Mouse (Mus musculus) kidney, postnatal 36 days (tissue): ENCODE measurements around the gene Mettl7a3.
"Not testable (repeated sequence)": the region's sequence is repeated elsewhere in the genome, so short reads cannot be mapped to it uniquely, and the experiment has no call there.

ENCODE experiments used
- DNase-seq, 2 experiments: peaks; one replicate each; pipeline ENCODE4 v3.0.0; 2021 to 2022; ENCODE audit warnings: mixed read lengths in 2 of 2

The Mettl7a3 gene

DNA sequence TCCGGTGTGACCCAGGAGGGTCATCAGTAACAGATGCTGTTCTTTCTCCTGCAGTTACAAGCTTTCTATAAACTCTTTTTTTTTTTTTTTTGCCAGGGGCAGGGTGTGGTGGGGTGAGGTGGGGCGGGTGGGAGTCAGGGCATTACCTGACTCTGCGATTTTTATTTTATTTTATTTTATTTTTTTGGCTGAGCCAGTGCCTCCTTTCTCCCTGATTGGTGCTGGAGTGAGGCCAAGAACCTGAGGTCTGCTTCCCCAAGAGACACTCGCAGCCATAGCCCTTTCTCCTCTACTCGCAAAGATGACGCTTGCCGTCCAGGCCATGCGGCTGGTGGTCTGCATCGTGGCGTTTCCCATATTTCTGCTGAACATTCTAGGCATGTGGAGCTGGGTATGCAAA is at the start of gene Mettl7a3:
Gene Mettl7a3 (plus strand): TSS at position 301 of the 400 bp plus-strand sequence.
- DNase-seq, result no peak

DNA sequence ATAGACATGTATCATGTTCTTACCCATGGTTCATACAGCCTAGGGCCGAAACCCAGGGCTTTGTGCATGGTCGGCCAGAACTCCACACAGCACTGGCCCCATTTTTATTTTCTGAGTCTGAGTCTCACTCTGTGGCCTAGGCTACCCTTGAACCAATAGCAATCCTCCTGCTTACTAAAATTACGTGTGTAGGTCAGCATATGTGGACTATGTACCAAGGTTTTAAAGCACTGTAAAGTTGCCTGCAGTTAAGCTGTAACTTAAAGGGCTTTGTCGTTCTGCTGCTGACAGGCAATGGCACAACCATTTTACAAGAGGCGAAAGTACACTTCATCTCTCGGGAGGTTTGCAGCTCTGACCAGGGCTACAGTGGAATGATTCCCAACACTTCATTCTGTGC is 45.7 kb upstream of the Mettl7a3 start:
- no peak for DNase-seq

DNA sequence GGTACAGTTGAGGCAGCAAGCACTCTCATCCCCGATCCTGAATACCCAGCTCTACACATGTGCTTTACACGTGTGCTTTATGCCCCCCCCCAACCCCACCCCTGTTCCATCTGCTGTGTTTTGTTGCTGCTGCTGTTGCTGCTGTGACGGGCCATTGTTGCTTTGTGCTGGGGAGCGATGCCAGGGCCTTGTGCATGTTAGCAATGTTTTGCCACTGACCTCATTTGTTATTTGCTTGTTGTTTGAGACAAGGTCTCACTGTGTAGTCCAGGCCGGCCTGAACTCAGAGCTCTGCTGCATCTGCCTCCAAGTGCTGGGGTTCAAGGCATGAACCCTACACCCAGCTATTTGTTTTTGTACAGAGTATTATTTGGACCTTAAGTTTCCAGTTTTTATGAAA is 43.9 kb upstream of the Mettl7a3 start:
- DNase-seq, result no peak

DNA sequence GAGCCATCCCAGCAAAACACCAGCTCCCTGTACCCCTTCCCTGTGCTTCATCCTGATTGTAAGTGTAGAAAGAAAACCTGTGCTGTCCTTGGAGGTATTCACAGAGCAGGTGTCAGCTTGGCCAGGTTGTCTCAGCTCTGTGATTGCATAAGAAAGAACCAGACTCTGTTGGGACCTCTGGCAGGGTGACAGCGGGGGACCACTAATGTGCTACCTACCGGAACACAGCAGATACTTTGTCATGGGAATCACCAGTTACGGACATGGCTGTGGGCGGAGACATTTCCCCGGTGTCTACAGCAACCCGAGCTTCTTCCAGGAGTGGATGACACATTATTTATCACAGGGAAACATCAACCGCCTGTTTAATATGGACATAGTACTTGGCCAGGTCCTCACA is 42.4 kb upstream of the Mettl7a3 start:
- no peak for DNase-seq

DNA sequence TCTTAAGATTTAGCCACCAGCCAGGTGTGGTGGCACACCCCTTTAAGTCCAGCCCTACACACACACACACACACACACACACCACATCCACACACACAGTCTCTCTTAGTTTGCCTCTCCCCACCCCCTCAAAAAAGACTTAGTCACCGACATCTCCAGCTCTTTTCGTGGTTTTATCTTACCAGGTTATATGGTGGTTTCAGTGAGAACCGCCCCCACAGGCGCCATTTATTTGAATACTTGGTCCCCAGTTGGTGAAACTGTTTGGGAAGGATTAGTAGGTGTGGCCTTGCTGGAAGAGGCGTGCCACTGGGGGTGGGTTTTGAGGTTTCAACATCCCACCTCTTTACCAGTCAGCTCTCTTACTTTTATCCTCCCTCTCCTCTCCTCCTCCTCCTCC is 36.9 kb upstream of the Mettl7a3 start:
- no peak for DNase-seq

GRCm38 (mm10) chr15:100300499-100300898 is 34.2 kb upstream of the Mettl7a3 start:
- DNase-seq, result no peak

GRCm38 (mm10) chr15:100301556-100301955 is 33.2 kb upstream of the Mettl7a3 start:
- DNase-seq, result peak; percentile 44 to 54

DNA sequence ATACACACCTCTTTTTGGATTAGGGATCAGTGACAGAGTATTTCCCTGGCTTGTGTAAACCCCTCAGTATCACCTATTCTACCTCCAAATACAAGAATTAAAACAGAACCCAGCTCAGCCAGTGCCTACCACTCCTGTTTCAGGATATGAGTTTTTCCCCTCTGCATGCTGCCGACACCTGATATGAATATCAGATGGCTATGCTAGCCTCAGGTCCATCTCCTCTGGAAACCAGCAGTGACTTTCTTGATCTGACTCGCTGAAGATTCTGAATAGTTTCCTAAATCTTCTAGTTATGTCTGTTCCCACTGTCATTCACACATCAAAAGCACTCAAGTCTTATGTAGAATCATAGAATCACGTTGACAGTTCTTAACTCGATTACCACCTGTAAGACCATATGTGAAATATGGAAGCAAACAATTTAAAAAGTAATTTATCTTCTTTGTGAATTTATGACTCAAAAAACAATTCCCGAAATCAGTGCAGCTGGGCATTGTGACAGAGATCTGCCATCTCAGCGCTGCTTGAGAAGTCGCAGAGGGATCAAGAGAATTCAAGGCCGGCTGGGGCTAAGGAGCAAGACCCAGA is 31.2 kb upstream of the Mettl7a3 start:
- no peak for DNase-seq

GRCm38 (mm10) chr15:100304019-100304991 is 30.4 kb upstream of the Mettl7a3 start, which contains the start of gene Mettl7a1:
Gene Mettl7a1 (plus strand): TSS chr15:100304140.
- peak; percentile 90 to 93 for DNase-seq

DNA sequence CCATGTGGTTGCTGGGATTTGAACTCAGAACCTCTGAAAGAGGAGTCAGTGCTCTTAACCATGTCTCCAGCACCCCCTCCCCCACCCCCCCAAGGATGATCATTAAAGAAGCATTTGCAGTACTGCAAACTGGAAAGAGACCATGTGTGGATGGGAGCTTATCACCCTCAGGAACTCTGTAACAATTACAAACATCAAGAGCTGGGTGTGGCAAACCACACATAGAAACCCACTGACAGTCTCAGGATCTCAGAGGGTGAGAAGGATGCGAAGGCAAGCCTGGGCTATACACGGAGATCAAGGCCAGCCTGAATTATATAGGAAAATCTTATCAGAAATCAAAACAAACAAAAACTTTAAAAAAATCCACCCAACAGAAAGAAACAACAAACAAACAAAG is 28.5 kb upstream of the Mettl7a3 start:
- no peak for DNase-seq

- DNase-seq, result peak; percentile 59 to 63
Measured at GRCm38 (mm10) chr15:100307438-100308096, 27.2 kb upstream of the Mettl7a3 start.

- DNase-seq, result no peak
Measured at GRCm38 (mm10) chr15:100312346-100312745, 22.4 kb upstream of the Mettl7a3 start.

GRCm38 (mm10) chr15:100314448-100315145 is 20.1 kb upstream of the Mettl7a3 start:
- no peak for DNase-seq

DNA sequence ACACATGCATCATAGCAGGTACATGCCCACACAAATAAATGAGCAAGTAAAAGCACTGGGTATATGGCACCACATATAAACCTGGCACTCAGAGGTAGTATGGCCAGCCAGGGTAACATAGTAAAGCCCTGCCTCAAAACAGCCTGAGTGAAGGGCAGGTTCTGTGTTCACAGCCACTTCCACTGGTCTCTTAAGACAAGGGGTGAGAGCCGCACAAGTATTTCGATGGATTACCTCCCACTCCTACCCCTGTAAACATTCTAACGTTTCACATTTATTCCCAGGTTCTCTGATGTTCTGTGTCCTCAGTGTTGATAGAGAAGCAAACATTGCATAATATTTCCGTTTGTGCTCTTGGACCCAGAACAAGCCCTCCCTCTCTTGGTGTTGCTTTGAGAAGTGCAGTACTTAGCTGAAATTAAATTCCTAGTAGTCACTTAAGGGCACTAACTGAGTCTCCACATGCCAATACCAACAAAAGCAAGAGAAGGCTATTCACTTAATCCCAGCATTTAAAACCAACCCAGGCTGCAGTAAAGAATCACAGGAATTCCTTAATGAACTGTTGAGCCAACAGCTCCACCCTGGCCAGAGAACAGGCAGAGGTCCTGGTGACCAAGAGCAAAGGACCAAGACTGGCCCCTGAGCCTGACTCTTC is 16.6 kb upstream of the Mettl7a3 start:
- peak; percentile 41 to 58 for DNase-seq

- DNase-seq, result peak in 1 of 2 experiments; percentile 26
Measured at GRCm38 (mm10) chr15:100319884-100320283, 14.8 kb upstream of the Mettl7a3 start.

DNA sequence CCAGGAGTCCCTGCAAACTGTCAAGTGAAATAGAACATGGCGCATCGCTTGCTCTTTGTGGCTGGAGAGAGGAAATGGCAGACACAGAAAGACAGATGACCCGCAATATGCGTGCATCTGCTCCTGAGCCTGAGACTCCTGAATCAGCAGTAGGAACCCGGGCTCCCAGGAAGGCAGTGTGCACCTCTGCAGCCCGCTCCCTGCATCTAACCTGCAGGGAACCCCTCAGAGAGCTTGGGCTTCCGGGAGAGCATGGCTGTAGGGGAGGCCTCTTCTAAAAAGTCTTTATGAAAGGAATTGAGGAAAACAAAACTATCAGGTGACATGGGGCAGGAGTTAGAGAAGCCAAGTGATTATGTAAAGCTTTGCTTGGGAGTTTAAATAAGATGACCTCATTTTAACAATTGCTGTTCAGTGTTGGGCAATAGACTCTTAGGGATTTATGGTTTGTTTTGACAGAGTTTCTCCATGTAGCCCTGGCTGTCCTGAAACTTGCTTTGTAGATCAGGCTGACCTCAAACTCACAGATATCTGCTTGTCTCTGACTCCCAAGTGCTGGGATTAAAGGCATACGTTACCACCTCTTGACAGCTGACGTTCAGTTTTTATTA is 14.3 kb upstream of the Mettl7a3 start:
- DNase-seq, result peak; percentile 25 to 49

DNA sequence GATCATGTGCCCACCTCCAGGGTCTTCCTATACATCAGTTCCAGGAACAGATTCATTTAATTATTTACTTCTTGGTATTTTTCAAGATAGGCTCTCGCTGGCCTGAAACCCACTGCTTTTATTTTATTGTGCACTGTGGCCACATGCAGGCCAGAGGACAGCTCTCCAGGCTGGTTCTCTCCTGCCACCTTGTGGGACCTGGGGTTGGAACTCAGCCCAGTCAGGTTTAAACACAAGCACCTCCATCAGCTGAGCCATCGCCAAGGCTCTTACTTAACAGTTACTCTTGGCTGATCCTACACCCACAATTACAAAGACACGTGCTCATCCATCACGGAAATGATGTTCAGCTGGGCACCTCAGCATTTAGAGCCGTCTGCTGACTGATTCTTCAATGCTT is 13.6 kb upstream of the Mettl7a3 start:
- peak; percentile 89 to 91 for DNase-seq

- DNase-seq, result no peak
Measured at GRCm38 (mm10) chr15:100324021-100324591, 10.6 kb upstream of the Mettl7a3 start.

DNA sequence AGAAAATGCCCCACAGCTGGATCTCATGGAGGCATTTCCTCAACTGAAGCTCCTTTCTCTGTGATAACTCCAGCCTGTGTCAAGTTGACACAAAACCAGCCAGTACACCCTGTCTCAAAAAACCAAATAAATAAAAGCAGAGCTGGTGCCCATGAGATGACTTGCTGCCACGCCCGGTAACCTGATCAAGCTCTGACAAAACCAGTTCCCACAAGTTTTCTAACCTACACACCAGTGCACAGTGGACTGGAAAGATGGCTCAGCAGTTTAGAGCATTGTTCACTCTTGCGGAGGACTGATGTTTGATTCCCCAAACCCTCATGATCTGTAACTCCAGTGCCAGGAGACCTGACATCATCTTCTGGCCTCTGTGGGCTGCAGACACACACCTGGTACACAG is 9.5 kb upstream of the Mettl7a3 start:
- DNase-seq, result no peak

DNA sequence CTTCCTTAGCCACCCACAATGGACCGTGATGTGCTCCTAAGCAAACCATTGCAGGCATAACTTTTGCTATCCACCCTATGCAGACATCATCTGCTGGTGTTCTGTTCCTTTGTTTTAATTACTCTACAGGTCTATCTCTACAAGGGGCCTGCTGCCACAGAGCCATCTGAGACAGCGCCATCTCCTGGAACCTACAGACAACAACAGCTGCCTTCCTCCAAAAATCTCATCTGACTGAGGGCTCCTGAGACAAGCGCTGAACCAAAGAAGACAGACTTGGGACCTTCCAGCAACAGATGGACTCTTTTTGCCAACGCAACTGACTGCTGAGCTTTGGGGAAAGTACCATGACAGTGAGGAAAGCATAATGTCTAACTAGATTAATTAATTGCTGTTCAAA is 6.6 kb upstream of the Mettl7a3 start:
- DNase-seq, result peak; percentile 37 to 48

DNA sequence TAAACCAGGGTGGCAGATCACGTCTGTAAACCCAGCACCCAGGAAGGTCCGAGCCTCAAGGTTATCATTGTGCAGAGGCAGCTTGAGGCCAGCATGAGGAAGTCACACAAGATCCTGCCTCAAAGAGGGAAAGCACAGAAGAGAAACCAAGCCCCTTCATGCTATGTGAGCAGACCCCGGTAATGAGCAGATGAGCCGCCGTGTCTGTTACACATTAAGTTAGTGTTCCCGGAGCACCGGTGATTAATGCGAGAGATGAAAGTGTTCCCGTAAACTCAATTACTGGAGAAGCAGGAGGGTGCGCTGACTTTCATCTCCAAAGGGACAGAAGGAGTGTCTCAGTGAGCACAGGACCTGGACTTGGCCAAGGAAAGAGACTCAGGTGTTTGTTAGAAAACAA is 5.4 kb upstream of the Mettl7a3 start:
- DNase-seq, result not testable (repeated sequence)
